Mouse (Mus musculus): ENCODE measurements around the gene Rasa1. TPM values are rescaled to one million over a fixed set of nuclear protein-coding genes. Genes with fewer than 3 reads are reported as not detected.

The Rasa1 gene
- polyA plus RNA-seq, 1 experiment: 60.2 TPM

GRCm38 (mm10) chr13:85238760-85239159, 50.2 kb downstream of the Rasa1 start:
- Histone ChIP-seq H3K36me3 (ENCODE audit: control insufficient read depth, insufficient read depth, low read length, poor library complexity, severe bottlenecking) (no peaks in the 10 kb centered on the region; the same call in 1 of the 2 replicates), H3K27ac (ENCODE audit: insufficient read depth, low read length) (no peak overlapping the region), H3K4me3 (ENCODE audit: low read depth, low read length) (no peak overlapping the region), H3K9ac (ENCODE audit: low read depth, poor library complexity, severe bottlenecking) (no peak overlapping the region), H3K4me1 (ENCODE audit: control insufficient read depth, insufficient read depth, low read length) (no peaks in the 10 kb centered on the region), H3K9me3 (replicated peaks; ENCODE audit: control insufficient read depth, insufficient read depth, low read length, poor library complexity, severe bottlenecking) (no peaks in the 10 kb centered on the region), H3K27me3 (ENCODE audit: control insufficient read depth, insufficient read depth, low read length, poor library complexity, severe bottlenecking) (no peaks in the 10 kb centered on the region)
- TF ChIP-seq EP300 (IDR thresholded peaks at IDR 0.05; ENCODE audit: insufficient read depth, low read depth, low read length) (no peak), POLR2A (IDR thresholded peaks at IDR 0.05; ENCODE audit: insufficient read depth, low read length) (no peak), CTCF (IDR thresholded peaks at IDR 0.05; ENCODE audit: low read depth, low read length) (no peak)

GRCm38 (mm10) chr13:85218656-85219055, 70.3 kb downstream of the Rasa1 start:
- H3K9me3 ChIP-seq (replicated peaks; ENCODE audit: control insufficient read depth, insufficient read depth, low read length, poor library complexity, severe bottlenecking): no peaks in the 10 kb centered on the region
- H3K4me1 ChIP-seq (ENCODE audit: control insufficient read depth, insufficient read depth, low read length): no peaks in the 10 kb centered on the region
- no peak for TF ChIP-seq EP300 (IDR thresholded peaks at IDR 0.05; ENCODE audit: insufficient read depth, low read depth, low read length)
- no peak for TF ChIP-seq POLR2A (IDR thresholded peaks at IDR 0.05; ENCODE audit: insufficient read depth, low read length)
- no peak for TF ChIP-seq CTCF (IDR thresholded peaks at IDR 0.05; ENCODE audit: low read depth, low read length)
- no peak overlapping the region for H3K4me3 ChIP-seq (ENCODE audit: low read depth, low read length)
- no peaks in the 10 kb centered on the region for H3K27me3 ChIP-seq (ENCODE audit: control insufficient read depth, insufficient read depth, low read length, poor library complexity, severe bottlenecking)
- H3K36me3 ChIP-seq (ENCODE audit: control insufficient read depth, insufficient read depth, low read length, poor library complexity, severe bottlenecking): no peaks in the 10 kb centered on the region; the same call in 1 of the 2 replicates
- H3K9ac ChIP-seq (ENCODE audit: low read depth, poor library complexity, severe bottlenecking): no peak overlapping the region
- no peak overlapping the region for H3K27ac ChIP-seq (ENCODE audit: insufficient read depth, low read length)

GRCm38 (mm10) chr13:85210353-85210752, 78.6 kb downstream of the Rasa1 start:
- Histone ChIP-seq H3K4me3 (ENCODE audit: low read depth, low read length) (no peak overlapping the region), H3K27ac (ENCODE audit: insufficient read depth, low read length) (no peak overlapping the region), H3K4me1 (ENCODE audit: control insufficient read depth, insufficient read depth, low read length) (no peaks in the 10 kb centered on the region), H3K9ac (ENCODE audit: low read depth, poor library complexity, severe bottlenecking) (no peak overlapping the region), H3K36me3 (ENCODE audit: control insufficient read depth, insufficient read depth, low read length, poor library complexity, severe bottlenecking) (peaks cover 7% of the 10 kb centered on the region), H3K9me3 (replicated peaks; ENCODE audit: control insufficient read depth, insufficient read depth, low read length, poor library complexity, severe bottlenecking) (no peaks in the 10 kb centered on the region), H3K27me3 (ENCODE audit: control insufficient read depth, insufficient read depth, low read length, poor library complexity, severe bottlenecking) (no peaks in the 10 kb centered on the region)
- no peak for TF ChIP-seq EP300 (IDR thresholded peaks at IDR 0.05; ENCODE audit: insufficient read depth, low read depth, low read length)
- TF ChIP-seq POLR2A (IDR thresholded peaks at IDR 0.05; ENCODE audit: insufficient read depth, low read length): no peak
- TF ChIP-seq CTCF (IDR thresholded peaks at IDR 0.05; ENCODE audit: low read depth, low read length): no peak

- no peaks in the 10 kb centered on the region for H3K9me3 ChIP-seq (replicated peaks; ENCODE audit: control insufficient read depth, insufficient read depth, low read length, poor library complexity, severe bottlenecking)
- H3K36me3 ChIP-seq (ENCODE audit: control insufficient read depth, insufficient read depth, low read length, poor library complexity, severe bottlenecking): peaks cover 7% of the 10 kb centered on the region
- H3K4me3 ChIP-seq (ENCODE audit: low read depth, low read length): no peak overlapping the region
- H3K27ac ChIP-seq (ENCODE audit: insufficient read depth, low read length): no peak overlapping the region
- no peaks in the 10 kb centered on the region for H3K27me3 ChIP-seq (ENCODE audit: control insufficient read depth, insufficient read depth, low read length, poor library complexity, severe bottlenecking)
- H3K4me1 ChIP-seq (ENCODE audit: control insufficient read depth, insufficient read depth, low read length): no peaks in the 10 kb centered on the region
- TF ChIP-seq CTCF (IDR thresholded peaks at IDR 0.05; ENCODE audit: low read depth, low read length): no peak
- no peak for TF ChIP-seq POLR2A (IDR thresholded peaks at IDR 0.05; ENCODE audit: insufficient read depth, low read length)
- TF ChIP-seq EP300 (IDR thresholded peaks at IDR 0.05; ENCODE audit: insufficient read depth, low read depth, low read length): no peak
- no peak overlapping the region for H3K9ac ChIP-seq (ENCODE audit: low read depth, poor library complexity, severe bottlenecking)
Measured at GRCm38 (mm10) chr13:85208656-85209055, 80.3 kb downstream of the Rasa1 start.

GRCm38 (mm10) chr13:85207493-85207892, 81.4 kb downstream of the Rasa1 start:
- no peaks in the 10 kb centered on the region for H3K27me3 ChIP-seq (ENCODE audit: control insufficient read depth, insufficient read depth, low read length, poor library complexity, severe bottlenecking)
- H3K36me3 ChIP-seq (ENCODE audit: control insufficient read depth, insufficient read depth, low read length, poor library complexity, severe bottlenecking): peaks cover 10% of the 10 kb centered on the region
- H3K9ac ChIP-seq (ENCODE audit: low read depth, poor library complexity, severe bottlenecking): no peak overlapping the region
- no peak overlapping the region for H3K4me3 ChIP-seq (ENCODE audit: low read depth, low read length)
- no peak overlapping the region for H3K27ac ChIP-seq (ENCODE audit: insufficient read depth, low read length)
- TF ChIP-seq EP300 (IDR thresholded peaks at IDR 0.05; ENCODE audit: insufficient read depth, low read depth, low read length) (no peak), CTCF (IDR thresholded peaks at IDR 0.05; ENCODE audit: low read depth, low read length) (no peak), POLR2A (IDR thresholded peaks at IDR 0.05; ENCODE audit: insufficient read depth, low read length) (no peak)
- H3K9me3 ChIP-seq (replicated peaks; ENCODE audit: control insufficient read depth, insufficient read depth, low read length, poor library complexity, severe bottlenecking): no peaks in the 10 kb centered on the region
- no peaks in the 10 kb centered on the region for H3K4me1 ChIP-seq (ENCODE audit: control insufficient read depth, insufficient read depth, low read length)

- Histone ChIP-seq H3K9me3 (replicated peaks; ENCODE audit: control insufficient read depth, insufficient read depth, low read length, poor library complexity, severe bottlenecking) (no peaks in the 10 kb centered on the region), H3K27me3 (ENCODE audit: control insufficient read depth, insufficient read depth, low read length, poor library complexity, severe bottlenecking) (no peaks in the 10 kb centered on the region), H3K4me3 (ENCODE audit: low read depth, low read length) (no peak overlapping the region), H3K9ac (ENCODE audit: low read depth, poor library complexity, severe bottlenecking) (no peak overlapping the region), H3K36me3 (ENCODE audit: control insufficient read depth, insufficient read depth, low read length, poor library complexity, severe bottlenecking) (peaks cover 6% of the 10 kb centered on the region), H3K4me1 (ENCODE audit: control insufficient read depth, insufficient read depth, low read length) (no peaks in the 10 kb centered on the region), H3K27ac (ENCODE audit: insufficient read depth, low read length) (no peak overlapping the region)
- TF ChIP-seq POLR2A (IDR thresholded peaks at IDR 0.05; ENCODE audit: insufficient read depth, low read length): no peak
- TF ChIP-seq CTCF (IDR thresholded peaks at IDR 0.05; ENCODE audit: low read depth, low read length): no peak
- no peak for TF ChIP-seq EP300 (IDR thresholded peaks at IDR 0.05; ENCODE audit: insufficient read depth, low read depth, low read length)
Measured at GRCm38 (mm10) chr13:85191253-85191652, 97.7 kb downstream of the Rasa1 start.
